Mouse (Mus musculus): ENCODE measurements around the gene Mctp1.
"Not testable (repeated sequence)": the region's sequence is repeated elsewhere in the genome, so short reads cannot be mapped to it uniquely, and the experiment has no call there.

Mctp1 gene

DNA sequence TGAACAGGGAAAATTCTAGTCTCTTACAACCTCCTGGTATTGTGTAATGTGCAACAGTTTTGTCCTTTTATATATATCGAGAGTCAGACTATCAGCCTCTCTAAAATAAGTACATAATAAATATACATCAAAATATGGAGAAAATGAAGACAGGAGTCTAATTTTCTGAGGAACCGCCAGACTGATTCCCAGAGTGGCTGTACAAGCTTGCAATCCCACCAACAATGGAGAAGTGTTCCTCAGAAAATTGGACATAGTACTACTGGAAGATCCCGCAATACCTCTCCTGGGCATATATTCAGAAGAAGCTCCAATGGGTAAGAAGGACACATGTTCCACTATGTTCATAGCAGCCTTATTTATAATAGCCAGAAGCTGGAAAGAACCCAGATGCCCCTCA lies 586.7 kb downstream of the Mctp1 start:
- not testable (repeated sequence) for DNase-seq

DNA sequence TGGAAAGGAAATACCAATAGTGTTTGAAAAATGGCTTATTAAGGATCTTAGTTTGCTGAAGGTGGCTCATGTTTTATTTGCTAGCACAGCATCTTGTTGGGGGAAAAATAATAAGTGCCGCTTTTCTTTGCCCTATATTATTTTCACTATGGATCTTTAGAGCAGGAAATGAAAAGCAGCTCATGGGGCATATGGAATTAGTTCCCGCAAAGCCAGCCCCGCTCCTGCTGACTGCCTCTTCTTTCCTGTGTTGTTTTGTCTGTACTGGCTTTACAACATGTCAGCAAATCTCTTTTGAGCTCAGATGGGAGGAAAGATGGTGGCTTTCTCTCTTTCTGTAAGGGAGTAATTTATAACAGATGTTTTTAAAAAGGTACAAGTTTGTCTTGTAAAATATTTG lies 618.3 kb downstream of the Mctp1 start:
- no peak for DNase-seq

DNA sequence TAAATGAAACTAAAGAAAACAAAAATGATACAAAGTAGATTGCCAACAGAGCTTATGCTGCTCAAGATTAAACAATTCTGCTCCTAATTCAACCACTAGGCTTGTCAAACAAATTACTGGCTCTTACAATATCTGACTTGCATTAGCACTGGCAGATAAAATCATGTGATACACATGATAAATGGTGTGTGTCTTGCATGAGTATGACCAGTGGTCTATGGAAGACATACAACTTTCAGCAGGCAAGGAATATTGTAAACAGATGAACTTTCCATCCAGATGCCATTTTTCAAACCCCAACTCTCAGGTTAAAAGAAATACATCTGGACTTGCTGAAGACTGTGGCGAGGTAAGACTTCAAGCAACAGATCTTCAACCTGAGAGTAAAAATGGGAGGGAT lies 619.3 kb downstream of the Mctp1 start:
- no peak for DNase-seq

DNA sequence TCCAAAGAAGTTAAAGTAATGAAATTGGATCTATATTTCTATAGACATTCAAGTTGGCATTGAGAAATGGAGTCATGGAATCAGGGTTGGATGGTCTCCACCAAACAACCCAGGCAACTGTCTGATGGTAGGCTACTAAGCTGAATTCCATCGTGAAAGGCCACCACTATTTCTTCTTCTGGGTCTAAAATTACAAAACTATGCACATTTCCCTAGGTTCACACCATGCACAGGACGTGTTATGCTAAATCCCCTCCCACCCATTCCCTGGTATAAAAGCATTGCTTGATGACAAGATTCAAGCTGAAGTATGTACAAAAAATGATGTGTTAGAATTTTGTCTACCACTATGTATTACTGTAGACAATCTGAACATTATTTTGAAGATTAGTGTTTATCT lies 634.5 kb downstream of the Mctp1 start:
- DNase-seq, result no peak

DNA sequence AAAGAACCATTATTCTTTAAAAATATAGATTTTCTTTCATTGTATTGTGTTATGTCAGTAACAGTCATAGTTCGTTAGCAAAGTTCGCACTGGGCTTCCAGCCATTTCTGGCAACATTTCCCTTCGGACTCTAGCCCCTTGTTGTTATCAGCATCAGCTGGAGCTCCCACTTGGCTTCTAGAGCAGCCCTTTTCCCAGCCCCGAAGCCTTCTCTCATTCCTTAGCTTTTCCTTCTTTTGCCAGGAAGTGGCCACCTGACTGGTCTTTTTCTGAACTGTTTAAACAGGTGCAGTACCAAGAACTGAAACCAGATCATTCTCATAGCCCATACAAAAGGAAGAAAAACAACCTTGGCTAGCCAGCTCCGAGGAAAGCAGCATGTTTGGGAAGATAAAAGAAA lies 645.3 kb downstream of the Mctp1 start:
- DNase-seq, result no peak

DNA sequence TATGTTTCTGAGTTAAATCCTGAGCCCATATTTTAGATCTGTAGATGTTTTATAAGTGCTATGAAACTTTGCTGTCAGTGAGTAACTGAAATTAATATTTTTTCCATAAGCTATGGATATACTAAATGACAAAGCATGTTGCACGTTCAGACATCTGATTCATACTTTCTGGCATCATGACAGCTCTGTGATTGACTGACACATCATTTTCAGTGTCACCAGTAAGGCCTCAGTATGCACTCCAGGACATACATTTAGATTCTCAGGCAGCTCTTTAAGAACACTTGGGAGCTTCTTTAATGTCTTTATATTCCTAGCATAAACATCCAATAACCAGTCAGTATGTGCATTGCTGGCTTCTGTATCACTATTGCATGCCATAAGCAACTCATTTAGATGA lies 659.0 kb downstream of the Mctp1 start:
- no peak for DNase-seq

DNA sequence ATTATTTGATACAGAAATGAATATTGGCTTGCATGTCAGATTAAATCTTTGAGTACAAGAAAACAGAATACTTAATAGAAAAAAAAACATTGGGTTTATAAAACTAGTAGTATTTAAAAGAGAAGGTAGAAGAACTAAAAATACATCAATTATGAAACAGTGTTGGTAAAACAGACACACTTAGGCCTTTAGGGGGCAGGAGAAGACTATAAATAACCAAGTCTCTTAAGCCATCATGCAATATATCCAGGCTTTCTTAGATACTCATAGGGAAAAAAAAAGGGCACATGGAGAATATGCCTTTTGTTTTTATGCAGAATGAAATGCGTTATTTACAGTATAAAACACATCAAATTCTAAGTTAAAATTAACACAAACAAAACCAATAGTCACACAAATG lies 661.0 kb downstream of the Mctp1 start:
- no peak for DNase-seq

DNA sequence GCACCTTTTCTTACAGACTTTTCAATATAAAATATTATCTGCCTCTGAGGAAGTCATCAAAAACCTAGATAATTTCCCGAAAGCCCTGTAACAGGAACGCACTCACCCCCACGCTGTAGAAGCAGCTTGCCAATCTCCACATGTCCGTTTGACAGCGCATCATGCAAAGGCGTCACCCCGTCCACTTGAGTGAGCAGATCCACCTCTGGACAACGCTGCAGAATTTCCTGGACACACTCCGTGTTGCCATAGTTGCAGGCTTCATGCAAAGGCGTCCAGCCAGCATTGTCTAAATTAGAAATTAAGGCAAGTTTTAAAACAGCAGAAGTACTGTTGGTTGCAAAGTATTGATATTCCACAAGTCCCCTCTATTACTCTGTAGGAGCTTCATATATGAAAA lies 662.1 kb downstream of the Mctp1 start:
- DNase-seq, result no peak

DNA sequence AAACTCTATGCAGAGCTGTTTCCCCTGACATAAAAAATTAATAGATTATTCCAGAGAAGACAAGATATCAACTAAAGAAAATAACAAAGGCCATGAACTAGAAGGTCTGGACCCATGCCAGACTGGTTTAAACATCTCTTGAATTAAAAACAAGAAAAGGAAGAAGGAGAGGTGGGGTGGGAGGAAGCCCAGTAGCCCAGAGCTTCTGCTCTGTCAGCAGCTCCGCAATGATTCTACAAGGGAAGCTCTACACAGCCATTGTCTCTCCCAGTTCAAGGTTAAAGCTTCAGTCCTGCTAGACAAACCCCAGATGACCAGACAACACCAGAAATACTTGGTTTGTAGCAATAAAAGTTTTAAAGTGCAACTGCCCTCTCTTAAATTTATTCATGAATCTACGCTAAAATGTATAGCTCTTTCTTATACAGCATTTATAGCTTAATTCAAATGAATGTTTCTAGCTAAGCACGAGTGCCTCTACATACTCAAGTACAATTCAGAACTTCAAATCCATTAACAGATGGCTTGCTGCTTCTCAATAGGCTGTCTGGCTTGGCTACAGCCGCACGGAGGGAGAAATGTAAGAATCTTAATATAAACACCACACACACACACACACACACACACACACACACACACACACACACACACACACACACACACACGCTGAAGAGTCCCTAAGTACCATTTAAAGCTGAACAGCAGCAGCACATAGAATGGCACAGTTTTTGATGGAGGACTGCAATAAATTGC lies 663.0 kb downstream of the Mctp1 start:
- DNase-seq, result no peak

DNA sequence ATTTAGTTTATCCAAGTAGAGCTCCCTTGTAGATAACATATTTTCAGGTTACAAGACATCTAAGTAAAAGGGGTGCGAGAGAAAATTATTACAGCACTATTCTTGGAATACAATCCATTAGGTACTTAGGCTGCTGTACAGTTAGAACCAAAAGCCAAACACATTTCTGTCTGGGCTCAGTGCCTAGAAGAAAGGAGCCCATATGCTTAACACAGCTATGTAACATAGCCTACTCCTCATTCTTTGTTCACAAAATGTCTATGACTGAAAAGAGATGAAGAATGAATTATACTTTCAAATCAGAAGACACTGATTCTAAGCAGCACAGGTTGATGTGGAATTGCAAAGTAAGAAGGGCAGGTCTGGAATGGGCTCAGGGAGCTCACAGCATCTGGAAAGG lies 664.1 kb downstream of the Mctp1 start:
- no peak for DNase-seq

DNA sequence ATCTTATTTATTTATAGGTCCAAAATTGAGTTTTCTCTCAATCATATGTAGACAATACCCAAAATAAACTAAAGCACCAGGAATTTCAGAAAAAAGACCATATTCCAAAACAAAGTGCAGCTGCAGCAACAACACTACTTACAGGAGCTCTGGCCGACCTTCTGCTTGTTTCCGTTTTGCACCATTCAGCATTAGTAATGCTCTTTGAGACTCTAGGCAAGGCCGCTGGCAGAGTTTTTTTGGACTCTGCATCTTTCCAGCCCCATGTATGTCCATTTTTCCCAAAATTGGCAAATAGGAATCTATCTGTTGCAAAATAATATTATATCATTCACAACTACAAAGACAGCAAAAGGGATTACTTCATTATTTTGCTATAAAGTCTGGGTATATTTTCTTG lies 665.4 kb downstream of the Mctp1 start:
- DNase-seq, result no peak

DNA sequence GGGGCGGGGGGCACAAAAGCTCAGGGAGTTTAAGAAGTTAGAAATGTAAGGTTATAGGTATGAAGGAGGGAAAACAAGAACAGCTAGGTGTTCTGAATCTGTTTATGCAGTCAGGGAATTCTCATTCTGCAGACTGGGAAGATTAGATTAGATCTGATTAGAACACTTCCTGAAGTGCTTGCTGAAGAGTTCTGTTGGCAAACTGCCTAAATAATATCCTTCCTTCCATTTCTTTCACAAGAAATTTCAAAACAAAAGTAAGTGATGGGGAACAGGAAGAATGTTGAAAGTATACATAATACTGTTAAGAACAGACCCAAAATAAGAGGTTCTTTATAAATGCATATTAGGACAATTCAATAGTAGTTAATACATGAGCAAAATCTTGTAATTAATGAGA lies 678.9 kb downstream of the Mctp1 start:
- DNase-seq, result no peak

DNA sequence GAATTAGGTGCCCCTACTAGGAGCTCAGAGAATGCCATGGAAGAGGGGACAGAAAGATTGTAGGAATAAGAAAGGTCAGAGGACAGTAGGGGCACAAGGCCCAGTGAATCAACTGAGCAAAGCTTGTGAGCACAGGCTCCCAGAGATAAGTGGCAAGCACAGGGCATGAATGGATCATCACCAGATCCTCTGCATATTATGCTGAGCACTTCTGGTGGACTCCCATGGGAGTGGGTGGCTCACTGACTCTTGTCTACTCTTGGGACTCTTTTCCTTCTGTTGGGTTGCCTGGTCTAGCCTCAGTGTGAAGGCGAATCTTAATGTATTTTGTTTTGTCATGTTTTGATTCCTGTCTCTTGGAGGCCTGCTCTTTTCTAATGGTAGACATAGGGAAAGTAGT lies 684.5 kb downstream of the Mctp1 start:
- DNase-seq, result no peak

DNA sequence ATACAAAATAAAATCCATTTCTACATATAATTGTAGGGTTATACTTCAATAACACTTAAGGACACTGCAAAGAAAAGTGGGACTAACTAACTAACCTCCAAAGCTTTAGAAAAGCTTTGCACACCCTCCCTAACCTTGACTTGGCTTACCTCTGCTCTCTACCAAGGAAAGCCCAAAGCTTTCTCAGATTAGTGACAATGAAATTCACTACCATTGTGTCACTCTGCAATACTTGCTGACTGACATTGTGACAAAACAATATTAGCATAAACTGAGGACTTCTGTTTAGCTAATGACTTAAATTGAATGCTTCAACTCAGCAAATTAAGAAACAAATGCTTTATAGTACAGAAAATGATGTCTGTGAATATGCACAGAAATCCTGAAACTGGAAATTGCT lies 687.7 kb downstream of the Mctp1 start:
- DNase-seq, result no peak

All from kidney, adult 8-10 months (tissue).